Mouse (Mus musculus): ENCODE data around the gene Eps8l2.
A peak's percentile ranks its signal among the peaks of the same experiment; 100 is the strongest.

The Eps8l2 gene

GRCm38 (mm10) chr7:141338576-141339131 is at the start of gene Eps8l2:
TSS of gene Eps8l2 (plus strand) at chr7:141338880.
- DNase-seq (ENCODE audit: low read depth), result peak; percentile 28

GRCm38 (mm10) chr7:141291921-141292582 is 46.6 kb upstream of the Eps8l2 start, which contains the start of gene Drd4:
TSS of gene Drd4 (plus strand) at chr7:141292006.
- no peak for DNase-seq (ENCODE audit: low read depth)

GRCm38 (mm10) chr7:141292583-141293388 is 45.9 kb upstream of the Eps8l2 start:
- no peak for DNase-seq (ENCODE audit: low read depth)

- DNase-seq (ENCODE audit: low read depth), result no peak
These were observed 44.7 kb upstream of the Eps8l2 start for GRCm38 (mm10) chr7:141293852-141294471.

GRCm38 (mm10) chr7:141294479-141294878 is 44.2 kb upstream of the Eps8l2 start:
- no peak for DNase-seq (ENCODE audit: low read depth)

- peak; percentile 14 for DNase-seq (ENCODE audit: low read depth)
These were observed 40.6 kb upstream of the Eps8l2 start for GRCm38 (mm10) chr7:141297926-141298650.

GRCm38 (mm10) chr7:141299175-141299574 is 39.5 kb upstream of the Eps8l2 start:
- no peak for DNase-seq (ENCODE audit: low read depth)

- no peak for DNase-seq (ENCODE audit: low read depth)
These were observed 37.3 kb upstream of the Eps8l2 start for GRCm38 (mm10) chr7:141301386-141301785.

- DNase-seq (ENCODE audit: low read depth), result no peak
These were observed 35.9 kb upstream of the Eps8l2 start for GRCm38 (mm10) chr7:141302702-141303268.

GRCm38 (mm10) chr7:141304537-141304936 is 34.1 kb upstream of the Eps8l2 start:
- no peak for DNase-seq (ENCODE audit: low read depth)

- DNase-seq (ENCODE audit: low read depth), result no peak
These were observed 24.3 kb upstream of the Eps8l2 start for GRCm38 (mm10) chr7:141314416-141314815.

GRCm38 (mm10) chr7:141315076-141315475 is 23.6 kb upstream of the Eps8l2 start:
- no peak for DNase-seq (ENCODE audit: low read depth)

- DNase-seq (ENCODE audit: low read depth), result no peak
These were observed 22.7 kb upstream of the Eps8l2 start for GRCm38 (mm10) chr7:141315974-141316373.

GRCm38 (mm10) chr7:141317619-141318132 is 21.0 kb upstream of the Eps8l2 start:
- DNase-seq (ENCODE audit: low read depth), result no peak

- no peak for DNase-seq (ENCODE audit: low read depth)
These were observed 19.2 kb upstream of the Eps8l2 start for GRCm38 (mm10) chr7:141319446-141319845.

- no peak for DNase-seq (ENCODE audit: low read depth)
These were observed 14.0 kb upstream of the Eps8l2 start for GRCm38 (mm10) chr7:141324686-141325085.

- DNase-seq (ENCODE audit: low read depth), result no peak
These were observed 11.9 kb upstream of the Eps8l2 start for GRCm38 (mm10) chr7:141326546-141327446.

GRCm38 (mm10) chr7:141327469-141328372 is 11.0 kb upstream of the Eps8l2 start, which contains the start of the genes Deaf1 and Tmem80:
TSS of gene Deaf1 (minus strand) at chr7:141327690.
TSS of gene Tmem80 (plus strand) at chr7:141327739.
- peak; percentile 97 for DNase-seq (ENCODE audit: low read depth)
